Mouse (Mus musculus) left cerebral cortex, adult 8-10 months (tissue): ENCODE data around the gene Stra6. TPM values are rescaled to one million over a fixed set of nuclear protein-coding genes. Genes with fewer than 3 reads are reported as not detected.

Source experiments
- DNase-seq, 2 experiments: peaks; one replicate each; pipeline ENCODE4 v3.0.0; 2022; ENCODE audit warnings: low spot score in 2 of 2
- total RNA-seq, 4 experiments: library from RNA; stranded (reverse); gene quantifications; 2 replicates each; pipeline ENCODE4 v1.2.4; 2022

The Stra6 gene
- total RNA-seq, 4 experiments from 2014 or later, result 11.4 to 13.9 (median 11.7) TPM

- DNase-seq, result no peak
Measured at GRCm38 (mm10) chr9:58095977-58096376, 32.4 kb downstream of the Stra6 start.

GRCm38 (mm10) chr9:58096629-58097301, 33.2 kb downstream of the Stra6 start:
- DNase-seq, result peak in 1 of 2 experiments; percentile 69

DNA sequence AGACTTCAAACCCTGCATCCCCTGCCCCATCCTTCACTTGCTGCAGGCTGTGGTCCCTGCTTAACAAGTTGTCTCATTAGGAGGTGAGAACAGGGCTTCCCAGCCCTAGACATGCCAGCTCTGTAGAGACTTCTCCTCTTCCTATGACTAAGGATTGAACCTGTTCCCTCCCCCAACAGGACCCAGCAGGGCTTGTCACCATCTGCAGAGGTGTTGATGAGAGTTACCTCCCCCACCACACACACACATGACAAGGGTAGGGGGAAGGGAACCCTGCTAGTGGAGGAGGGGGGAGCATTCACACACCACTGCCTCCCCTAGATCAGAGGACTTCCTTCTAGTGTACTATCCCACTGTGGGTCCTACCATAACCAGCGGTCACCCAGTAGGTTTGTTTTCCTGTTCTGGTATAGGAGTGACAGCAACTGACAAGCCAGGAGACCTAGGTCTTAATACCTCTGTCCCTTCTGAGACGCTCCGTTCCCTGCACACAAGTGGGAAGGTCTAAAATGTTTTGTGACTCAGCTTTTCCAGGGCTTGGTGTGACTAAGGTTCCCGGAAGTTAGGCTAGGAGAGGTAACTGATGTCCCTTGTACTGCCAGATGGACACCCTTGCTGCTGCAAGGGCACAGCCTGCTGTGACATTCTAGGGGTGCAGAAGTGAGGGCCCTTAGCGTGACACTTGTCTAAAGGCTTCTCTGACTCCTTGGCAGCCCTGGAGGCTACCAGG, 36.4 kb downstream of the Stra6 start:
- DNase-seq, result no peak

DNA sequence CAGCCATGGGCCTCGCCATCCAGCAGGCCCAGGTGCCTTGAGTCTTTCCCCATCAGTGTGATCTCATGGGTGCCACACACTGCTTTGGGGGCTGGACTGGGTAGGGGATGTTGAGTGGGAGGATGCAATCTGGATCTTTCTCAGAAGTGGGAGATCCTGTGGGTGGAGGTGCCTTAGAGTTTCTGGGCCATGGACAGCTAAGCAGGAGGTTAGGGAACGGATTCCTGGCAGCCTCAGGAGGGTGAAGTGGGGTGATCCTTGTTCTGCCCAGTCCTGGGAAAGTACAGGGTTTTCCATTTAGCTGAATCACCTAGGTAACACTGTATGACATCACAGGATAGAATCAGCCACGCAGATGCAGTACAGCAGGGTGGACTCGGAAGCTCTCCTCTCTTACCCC, 38.4 kb downstream of the Stra6 start:
- DNase-seq, result peak in 1 of 2 experiments; percentile 69

DNA sequence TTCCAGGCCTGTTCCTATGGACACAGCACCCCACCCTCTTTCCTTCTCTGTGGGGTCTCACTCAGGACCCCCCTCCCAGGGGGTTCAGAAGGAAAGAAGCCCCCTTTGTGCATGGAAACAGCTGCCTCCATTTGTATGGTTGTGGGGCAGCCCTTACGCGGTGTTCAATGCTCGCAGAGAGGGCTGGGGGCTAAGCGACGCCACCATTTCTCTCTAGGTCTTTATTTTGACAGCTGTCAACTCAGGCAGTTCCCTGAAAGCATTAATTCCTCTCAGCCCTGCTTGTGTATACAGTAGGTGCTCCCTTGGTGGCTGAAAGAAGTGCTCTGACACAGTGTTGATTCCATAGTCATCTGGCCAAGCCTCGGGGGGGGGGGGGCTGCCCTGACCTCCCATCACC, 40.1 kb downstream of the Stra6 start:
- DNase-seq, result no peak

DNA sequence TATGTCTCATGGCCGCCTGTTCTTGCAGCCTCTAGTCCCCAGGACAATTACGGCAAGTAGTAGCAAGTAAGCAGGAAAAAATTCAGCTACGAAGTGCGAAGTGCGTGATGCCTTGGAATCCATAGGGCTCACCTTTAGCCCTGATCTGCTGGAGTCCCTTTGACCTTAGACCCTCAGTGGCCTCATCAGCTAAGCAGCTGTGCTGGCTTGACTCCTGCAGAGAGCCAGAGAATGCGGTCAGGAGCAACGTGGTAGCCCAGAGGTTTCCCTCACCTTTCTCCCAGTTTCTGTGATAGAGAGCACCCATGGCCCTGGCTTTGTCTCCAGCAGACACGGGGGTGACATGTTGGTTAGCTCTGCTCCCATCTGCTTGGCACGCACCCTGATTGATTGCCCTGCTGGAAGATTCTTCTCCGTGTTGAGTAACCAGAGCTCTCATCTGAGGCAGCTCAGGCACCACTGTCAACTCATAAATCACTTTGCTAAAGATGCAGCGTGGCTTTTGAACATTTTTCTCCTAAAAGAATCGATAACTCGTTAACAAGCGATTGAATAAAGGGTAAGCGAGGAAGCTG, 42.1 kb downstream of the Stra6 start:
- no peak for DNase-seq

GRCm38 (mm10) chr9:58107494-58107893, 43.9 kb downstream of the Stra6 start:
- no peak for DNase-seq

DNA sequence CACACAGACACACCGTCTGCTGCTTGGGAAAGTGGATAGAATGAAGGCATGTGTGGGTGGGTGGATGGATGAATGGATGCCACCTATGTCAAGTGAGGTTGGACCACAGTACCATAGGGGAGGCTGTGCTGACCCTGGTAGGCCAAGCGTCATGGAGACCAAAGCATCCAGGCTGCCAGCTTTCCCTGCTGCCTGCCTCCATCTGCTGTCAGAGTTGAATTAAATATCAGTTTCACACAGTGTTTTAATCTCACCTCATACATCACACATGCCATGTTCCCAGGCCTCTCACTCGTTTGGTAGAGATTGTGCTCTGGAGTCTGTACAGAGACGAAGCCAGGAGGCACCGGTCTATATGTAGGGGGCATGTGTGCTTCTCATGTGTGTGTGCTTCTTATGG, 47.2 kb downstream of the Stra6 start:
- DNase-seq, result no peak

DNA sequence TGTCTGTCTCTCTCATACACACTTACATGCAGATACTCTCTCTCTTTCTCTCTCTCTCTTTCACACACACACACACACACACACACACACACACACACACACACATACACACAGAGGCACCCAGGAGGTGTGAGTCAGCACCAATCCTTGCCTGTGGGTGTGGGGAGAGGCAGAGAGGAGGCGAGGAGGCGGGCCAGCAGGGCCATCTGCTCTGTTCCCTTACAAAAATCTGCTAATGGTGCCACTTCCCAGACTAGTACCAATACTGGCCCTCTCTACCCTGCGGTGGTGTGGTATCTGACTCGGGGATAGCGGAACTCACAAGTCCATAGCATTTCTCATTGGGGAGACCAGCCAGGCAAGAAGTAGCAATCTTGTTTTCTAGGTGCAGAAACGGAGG, 47.8 kb downstream of the Stra6 start:
- peak; percentile 58 to 91 for DNase-seq

DNA sequence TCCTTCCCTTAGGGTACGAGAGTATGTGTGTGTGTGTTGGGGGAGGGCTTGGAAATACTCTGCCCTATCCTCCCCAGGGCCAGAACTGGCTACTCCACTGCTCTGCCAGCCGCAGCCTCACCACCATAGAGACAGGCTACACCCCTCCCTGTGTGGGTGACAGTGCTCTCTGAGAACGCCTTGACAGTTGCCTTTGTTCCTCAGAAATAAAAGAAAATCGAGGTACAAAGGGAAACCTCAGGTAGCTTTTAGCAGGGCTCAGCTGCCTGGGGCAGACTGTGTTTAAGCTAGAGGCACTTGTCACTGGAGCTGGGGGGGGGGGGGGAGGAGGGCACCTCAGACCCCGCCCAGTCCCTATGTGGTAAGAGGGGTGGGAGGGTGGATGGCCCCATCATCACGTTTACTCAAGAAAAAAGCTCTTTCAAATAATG, 48.7 kb downstream of the Stra6 start:
- no peak for DNase-seq

DNA sequence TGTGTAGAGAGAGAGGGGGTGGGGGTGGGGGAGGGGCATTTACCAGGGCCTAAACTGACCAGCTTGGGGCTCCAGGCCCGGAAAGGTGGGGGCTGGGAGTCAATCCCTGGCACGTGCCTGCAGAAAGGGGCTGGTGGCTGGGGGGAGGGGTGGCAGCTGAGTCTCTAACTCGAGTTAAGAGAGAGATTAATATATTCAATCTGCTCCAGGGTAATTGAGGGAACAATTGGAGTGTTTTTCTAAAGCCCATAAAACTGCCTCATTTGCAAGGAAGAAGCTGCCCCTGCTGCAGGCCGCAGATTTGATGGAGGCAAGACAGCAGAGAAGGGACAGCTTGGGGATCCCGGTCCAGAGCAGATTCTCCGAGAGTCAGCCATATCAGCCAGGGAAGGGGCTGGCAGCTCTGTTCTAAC, 49.3 kb downstream of the Stra6 start:
- DNase-seq, result no peak

GRCm38 (mm10) chr9:58113279-58113884, 49.8 kb downstream of the Stra6 start:
- no peak for DNase-seq

- no peak for DNase-seq
Measured at GRCm38 (mm10) chr9:58114019-58114418, 50.4 kb downstream of the Stra6 start.

DNA sequence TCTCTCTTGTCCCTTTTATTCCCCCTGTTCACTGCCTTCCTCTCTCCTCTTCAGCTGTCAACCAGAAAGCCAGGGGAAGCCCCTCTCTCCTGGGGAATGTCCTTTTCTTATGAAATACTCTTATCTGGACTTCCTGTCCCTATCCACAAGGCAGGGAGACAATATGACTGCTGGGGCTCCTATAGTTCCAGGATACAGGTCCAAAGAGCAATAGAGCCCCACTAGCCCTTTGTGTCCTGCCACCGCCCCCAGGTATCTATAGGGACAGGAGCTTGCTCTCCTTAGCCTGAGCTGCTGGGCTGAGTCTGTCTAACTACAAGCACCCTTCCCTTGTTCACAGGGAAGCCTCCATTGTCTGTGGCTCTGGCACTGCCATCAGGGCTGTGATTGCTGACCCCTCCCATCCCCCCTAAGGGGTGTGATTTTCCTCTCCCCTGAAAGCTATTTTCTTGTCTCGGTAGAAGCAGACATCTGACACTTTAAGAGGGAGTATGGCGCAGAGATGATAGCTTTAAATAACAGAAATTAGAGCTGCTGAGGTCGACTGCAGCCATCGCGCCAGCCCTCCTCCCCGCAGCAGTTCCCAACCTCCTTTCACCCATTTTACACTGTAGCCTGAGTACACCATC, 51.8 kb downstream of the Stra6 start:
- DNase-seq, result no peak

GRCm38 (mm10) chr9:58116024-58116651, 52.5 kb downstream of the Stra6 start:
- DNase-seq, result no peak

GRCm38 (mm10) chr9:58118671-58119070, 55.1 kb downstream of the Stra6 start, which contains the start of gene Ccdc33:
Ccdc33 (minus strand) TSS chr9:58118823.
- DNase-seq, result no peak

DNA sequence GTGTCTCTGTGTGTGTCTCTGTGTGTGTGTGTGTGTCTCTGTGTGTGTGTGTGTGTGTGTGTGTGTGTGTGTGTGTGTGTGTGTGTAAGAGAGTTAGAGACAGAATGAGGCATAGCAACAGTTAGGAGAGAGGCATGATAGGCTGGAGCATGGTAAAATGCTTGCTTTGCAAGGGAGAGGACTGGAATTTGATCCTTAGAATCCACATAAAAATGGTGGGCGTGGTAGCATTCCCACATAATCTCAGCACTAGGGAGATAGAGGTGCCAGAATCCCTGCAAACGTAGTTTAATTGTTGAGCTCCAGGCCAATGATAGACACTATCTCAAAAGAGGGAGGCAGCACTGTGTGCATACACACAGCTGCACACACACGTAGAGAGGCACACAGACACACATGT, 61.5 kb downstream of the Stra6 start:
- no peak for DNase-seq

GRCm38 (mm10) chr9:58125811-58126210, 62.2 kb downstream of the Stra6 start:
- DNase-seq, result no peak

GRCm38 (mm10) chr9:58128926-58129413, 65.4 kb downstream of the Stra6 start:
- DNase-seq, result no peak

GRCm38 (mm10) chr9:58129508-58129907, 65.9 kb downstream of the Stra6 start:
- DNase-seq, result no peak

- no peak for DNase-seq
Measured at GRCm38 (mm10) chr9:58130909-58131308, 67.3 kb downstream of the Stra6 start.
